Mouse (Mus musculus) liver, adult 2 months (tissue): Measurements from ENCODE around the gene Ifi35.

Experiments used
- CTCF ChIP-seq: fragments of 200-500 bp; IDR thresholded peaks from 2 replicates; pipeline ENCODE4 v1.5.1; 2011; ENCODE audit warnings: low read depth, low read length, control low read depth
- POLR2A ChIP-seq: fragments of 200-500 bp; IDR thresholded peaks from 2 replicates; pipeline ENCODE4 v1.6.1; 2011; ENCODE audit warnings: low read length, control low read depth; ENCODE audit not compliant: insufficient read depth; ENCODE audit errors: extremely low read depth

DNA sequence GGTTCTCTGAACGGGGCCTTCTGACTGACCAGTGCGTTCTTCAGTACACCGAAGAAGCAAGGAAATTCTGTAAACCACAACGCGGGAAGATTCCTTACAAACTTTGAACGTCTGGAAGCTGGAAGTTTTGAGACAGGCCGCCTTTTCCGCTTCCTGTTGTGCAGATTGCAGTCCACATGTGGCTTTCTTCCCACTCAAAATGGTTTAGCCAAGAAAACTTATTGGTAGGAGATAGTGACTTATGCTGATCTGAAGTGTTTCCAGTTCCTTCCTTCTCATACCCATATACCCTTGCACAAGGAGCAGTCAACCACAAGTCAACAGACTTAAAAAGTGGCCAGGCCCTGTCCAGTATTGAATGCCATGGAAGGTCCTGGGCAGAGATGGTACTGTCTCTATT, 22.0 kb upstream of the Ifi35 start:
- TF ChIP-seq CTCF (no peak), POLR2A (no peak)
